Mouse (Mus musculus): ENCODE results near the gene Acp5.
A peak's percentile ranks its signal among the peaks of the same experiment; 100 is the strongest.
"Not testable (repeated sequence)": the region's sequence is repeated elsewhere in the genome, so short reads cannot be mapped to it uniquely, and the experiment has no call there.

Gene Acp5

GRCm38 (mm10) chr9:22135644-22136390 lies at the start of gene Acp5:
Gene Acp5 (minus strand): TSS chr9:22135711.
- peak; percentile 21 for DNase-seq (ENCODE audit: low read depth, low spot score)

GRCm38 (mm10) chr9:22172318-22172717 lies 36.8 kb upstream of the Acp5 start:
- no peak for DNase-seq (ENCODE audit: low read depth, low spot score)

GRCm38 (mm10) chr9:22169327-22169726 lies 33.8 kb upstream of the Acp5 start:
- no peak for DNase-seq (ENCODE audit: low read depth, low spot score)

GRCm38 (mm10) chr9:22167751-22168150 lies 32.2 kb upstream of the Acp5 start:
- no peak for DNase-seq (ENCODE audit: low read depth, low spot score)

- DNase-seq (ENCODE audit: low read depth, low spot score), result no peak
These were observed 31.2 kb upstream of the Acp5 start for GRCm38 (mm10) chr9:22166686-22167085.

DNA sequence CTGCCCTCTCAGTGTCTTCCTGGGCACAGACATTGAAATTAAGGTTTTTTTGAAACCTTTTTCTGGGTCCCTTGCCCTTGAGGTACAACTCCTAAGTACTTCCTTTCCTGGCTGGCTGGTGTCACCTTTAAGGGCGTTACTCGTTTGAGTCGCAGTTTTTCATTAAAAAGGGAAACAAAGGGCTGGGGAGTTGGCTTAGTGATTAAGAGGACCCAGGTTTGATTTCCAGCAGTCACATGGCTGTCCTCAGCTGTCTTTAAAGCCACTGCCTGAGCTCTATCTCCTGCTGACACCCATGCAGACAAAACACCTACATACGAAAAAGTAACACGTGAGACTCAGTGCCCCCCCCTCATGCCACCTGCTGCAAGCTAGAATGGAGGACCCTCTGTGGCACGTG lies 30.5 kb upstream of the Acp5 start:
- DNase-seq (ENCODE audit: low read depth, low spot score), result no peak

GRCm38 (mm10) chr9:22164711-22165668 lies 29.5 kb upstream of the Acp5 start:
- DNase-seq (ENCODE audit: low read depth, low spot score), result peak; percentile 89

DNA sequence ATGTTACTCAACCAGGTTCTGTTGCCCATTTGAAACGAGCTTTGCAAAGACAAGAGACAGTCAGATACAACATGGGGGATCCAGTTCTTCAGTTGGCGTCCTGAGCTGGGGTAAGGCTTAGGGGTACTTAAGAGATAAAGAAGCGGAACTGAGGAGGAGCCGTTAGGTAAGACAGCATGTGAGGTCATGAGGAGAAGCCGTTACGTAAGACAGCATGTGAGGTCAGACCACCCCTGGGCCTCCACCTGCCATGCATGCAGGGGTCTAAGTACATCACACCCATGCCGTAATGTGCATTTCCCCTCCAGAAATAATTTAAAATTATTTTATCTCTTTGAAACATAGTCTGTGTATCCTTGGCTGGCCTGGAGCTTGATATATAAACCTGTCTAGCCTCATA lies 27.4 kb upstream of the Acp5 start:
- no peak for DNase-seq (ENCODE audit: low read depth, low spot score)

- no peak for DNase-seq (ENCODE audit: low read depth, low spot score)
These were observed 26.8 kb upstream of the Acp5 start for GRCm38 (mm10) chr9:22162305-22162704.

- no peak for DNase-seq (ENCODE audit: low read depth, low spot score)
These were observed 25.8 kb upstream of the Acp5 start for GRCm38 (mm10) chr9:22161299-22161698.

GRCm38 (mm10) chr9:22157516-22158265 lies 22.2 kb upstream of the Acp5 start:
- DNase-seq (ENCODE audit: low read depth, low spot score), result peak; percentile 48

- peak; percentile 99 for DNase-seq (ENCODE audit: low read depth, low spot score)
These were observed 21.2 kb upstream of the Acp5 start, which contains the start of gene Pigyl for GRCm38 (mm10) chr9:22156497-22157245. Gene Pigyl (plus strand): TSS chr9:22156846.

DNA sequence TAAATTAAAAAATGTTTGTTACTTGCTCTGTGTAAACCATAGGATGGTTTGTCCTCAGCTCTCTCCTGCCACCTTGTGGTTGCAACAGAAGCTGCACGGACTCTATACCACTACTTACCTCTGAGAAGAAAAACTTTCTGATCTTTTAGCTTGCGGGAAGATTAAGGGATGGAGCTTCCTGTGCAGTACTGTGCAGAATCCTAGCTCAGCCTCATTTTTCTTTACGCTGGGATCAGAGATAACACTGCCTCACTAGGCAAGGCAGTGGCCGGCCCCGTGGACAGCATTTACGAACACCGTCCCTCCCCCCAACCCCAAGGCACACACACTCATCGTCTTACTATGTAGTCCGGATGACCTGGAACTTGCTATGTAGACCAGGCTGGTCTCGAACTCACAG lies 20.1 kb upstream of the Acp5 start:
- peak; percentile 88 for DNase-seq (ENCODE audit: low read depth, low spot score)

- no peak for DNase-seq (ENCODE audit: low read depth, low spot score)
These were observed 18.3 kb upstream of the Acp5 start for GRCm38 (mm10) chr9:22153810-22154209.

GRCm38 (mm10) chr9:22150946-22151345 lies 15.4 kb upstream of the Acp5 start:
- no peak for DNase-seq (ENCODE audit: low read depth, low spot score)

GRCm38 (mm10) chr9:22150249-22150693 lies 14.8 kb upstream of the Acp5 start:
- DNase-seq (ENCODE audit: low read depth, low spot score), result not testable (repeated sequence)

DNA sequence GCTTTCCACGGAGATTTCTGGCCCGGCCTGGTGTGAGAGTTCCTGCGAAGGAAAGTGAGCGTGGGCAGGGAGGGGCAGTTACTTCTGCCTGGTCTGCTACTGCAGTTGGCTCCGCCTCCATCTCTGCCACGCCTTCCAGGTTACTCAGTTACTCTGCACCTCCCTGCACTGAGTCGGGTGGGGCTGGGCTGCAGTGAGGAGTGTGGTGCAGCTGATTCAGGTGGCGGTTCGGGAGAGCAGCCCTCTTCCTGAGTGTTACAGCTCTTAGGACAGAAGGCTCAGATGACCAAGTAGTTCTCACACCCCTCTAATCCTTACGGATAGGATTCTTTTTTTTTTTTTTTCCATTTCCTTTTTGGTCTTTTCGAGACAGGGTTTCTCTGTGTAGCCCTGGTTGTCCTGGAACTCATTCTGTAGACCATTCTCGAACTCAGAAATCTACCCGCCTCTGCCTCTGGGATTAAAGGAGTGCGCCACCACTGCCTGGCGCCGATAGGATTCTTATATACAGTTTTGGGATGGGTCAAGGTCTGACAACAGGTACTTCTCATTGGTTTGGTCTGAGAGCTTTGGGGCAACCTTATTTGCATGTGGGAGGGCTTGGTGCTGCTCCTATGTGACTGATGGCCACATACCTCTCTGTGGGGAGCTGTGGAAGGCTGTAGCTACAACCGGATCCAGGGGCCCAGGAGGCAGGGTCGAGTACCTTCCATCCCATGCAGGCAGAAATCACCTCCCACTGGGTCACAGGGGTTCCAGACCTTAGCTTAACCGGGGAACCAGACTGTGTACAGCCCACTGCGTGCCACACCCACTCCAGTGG lies 14.1 kb upstream of the Acp5 start:
- no peak for DNase-seq (ENCODE audit: low read depth, low spot score)

DNA sequence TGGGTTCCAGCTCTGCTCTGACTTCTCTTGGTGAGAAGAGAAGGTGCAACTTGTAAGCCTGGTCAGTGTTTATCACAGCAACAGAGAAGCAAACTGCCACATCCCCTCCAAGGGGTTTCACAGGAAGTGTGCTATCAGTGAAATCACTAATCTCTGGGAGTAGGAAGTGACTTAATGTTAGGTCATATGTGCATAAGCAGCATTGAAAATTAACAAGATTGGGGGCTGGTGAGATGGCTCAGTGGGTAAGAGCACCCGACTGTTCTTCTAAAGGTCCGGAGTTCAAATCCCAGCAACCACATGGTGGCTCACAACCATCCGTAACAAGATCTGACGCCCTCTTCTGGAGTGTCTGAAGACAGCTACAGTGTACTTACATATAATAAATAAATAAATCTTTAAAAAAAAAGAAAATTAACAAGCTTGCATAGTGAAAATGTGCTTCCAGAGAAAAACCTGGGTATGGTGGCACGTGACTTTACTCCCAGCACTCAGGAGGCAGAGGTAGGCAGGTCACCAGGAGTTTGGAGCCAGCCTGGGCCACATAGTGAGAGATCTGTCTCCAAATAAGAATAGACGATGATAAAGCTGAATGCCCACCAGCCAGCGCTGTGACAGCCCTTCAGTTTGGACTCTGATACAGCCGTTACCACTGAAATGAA lies 8.9 kb upstream of the Acp5 start:
- DNase-seq (ENCODE audit: low read depth, low spot score), result no peak
